In genomic region chr8:34268806-34269520, GRCm38 (mm10) we compare ENCODE assay signal across 13 mouse cellular contexts.
A peak's percentile ranks its signal among the peaks of the same experiment; 100 is the strongest.
DNase-seq lines count a peak whose midpoint lies in the region; ATAC-seq and TF ChIP-seq lines count a peak whose summit lies in the region.
"Had no signal": no experiment of that assay in that cellular context is flagged by ENCODE, and none has a peak within 500 bp of the region (broad histone marks: within the 10 kb centered on the region; RNA-seq: fewer than 3 reads in every experiment).

No protein-coding gene starts in this region.

- no peak for TF ChIP-seq EP300 in liver, postnatal 0 days (IDR thresholded peaks at IDR 0.05; ENCODE audit: low read depth)

- no peaks in the 10 kb centered on the region for H3K36me3 ChIP-seq in liver, postnatal 0 days (replicated peaks; ENCODE audit: insufficient read depth, low read length)
- no peaks in the 10 kb centered on the region for H3K36me3 ChIP-seq in liver, embryonic 11.5 days (ENCODE audit: control insufficient read depth, insufficient read depth, low read length)
- no peaks in the 10 kb centered on the region for H3K36me3 ChIP-seq in small intestine, adult 2 months (ENCODE audit: control insufficient read depth, insufficient read depth, low read length)
- H3K36me3 ChIP-seq: hindbrain, embryonic 15.5 days; limb, embryonic 12.5 days had no signal

- H3K4me2 ChIP-seq in liver, postnatal 0 days (ENCODE audit: low read depth, low read length) = no peak overlapping the region
- H3K4me2 ChIP-seq in liver, embryonic 11.5 days = no peak overlapping the region
- H3K4me2 ChIP-seq: hindbrain, embryonic 15.5 days; limb, embryonic 12.5 days had no signal

- DNase-seq in adrenal gland, adult (ENCODE audit: inconsistent age in 2 of 2, low spot score in 1 of 2) = peak; percentile 51 to 72
- no peak for DNase-seq in adrenal gland, postnatal 4 days (ENCODE audit: low spot score in 2 of 2)
- DNase-seq in liver, postnatal 0 days = no peak
- DNase-seq in liver, embryonic 11.5 days (ENCODE audit: low spot score) = no peak
- DNase-seq in Patski (ENCODE audit: low read depth, low spot score) = no peak
- no peak for DNase-seq in embryo, embryonic 9.5 days (ENCODE audit: extremely low spot score)
- DNase-seq: cerebellum, adult 2 months had no signal

- WGBS in liver, postnatal 0 days (ENCODE audit: insufficient replicate concordance) = 82% methylated on average over 18 of the region's 18 CpGs
- 87% methylated on average over 18 of the region's 18 CpGs for WGBS in liver, embryonic 11.5 days
- 89% methylated on average over 18 of the region's 18 CpGs for WGBS in small intestine, adult 2 months

- no peaks in the 10 kb centered on the region for H3K27me3 ChIP-seq in liver, postnatal 0 days (ENCODE audit: insufficient read depth, low read length)
- no peaks in the 10 kb centered on the region for H3K27me3 ChIP-seq in liver, embryonic 11.5 days (replicated peaks; ENCODE audit: control insufficient read depth, insufficient read depth, low read length)
- H3K27me3 ChIP-seq in Patski = no peaks in the 10 kb centered on the region
- no peaks in the 10 kb centered on the region for H3K27me3 ChIP-seq in small intestine, adult 2 months (ENCODE audit: control insufficient read depth, insufficient read depth, low read length)
- H3K27me3 ChIP-seq: hindbrain, embryonic 15.5 days; limb, embryonic 12.5 days had no signal

- H3K4me1 ChIP-seq in liver, postnatal 0 days (ENCODE audit: insufficient read depth) = no peaks in the 10 kb centered on the region
- no peaks in the 10 kb centered on the region for H3K4me1 ChIP-seq in liver, embryonic 11.5 days (replicated peaks; ENCODE audit: control insufficient read depth, insufficient read depth, low read length)
- no peaks in the 10 kb centered on the region for H3K4me1 ChIP-seq in small intestine, adult 2 months (ENCODE audit: control insufficient read depth, insufficient read depth, insufficient read length, low read length)
- H3K4me1 ChIP-seq: hindbrain, embryonic 15.5 days; limb, embryonic 12.5 days had no signal

- CTCF ChIA-PET in Patski (lab: Charles Lee) = interaction anchor here (1.3 kb wide), 1 partner anchor 39 kb away, joined by 5 read pairs; no protein-coding TSS in a partner anchor

- H3K9ac ChIP-seq in liver, postnatal 0 days (replicated peaks) = no peak overlapping the region
- no peak overlapping the region for H3K9ac ChIP-seq in liver, embryonic 11.5 days (ENCODE audit: low read depth, low read length)
- H3K9ac ChIP-seq: hindbrain, embryonic 15.5 days; limb, embryonic 12.5 days had no signal

- no peaks in the 10 kb centered on the region for H3K9me3 ChIP-seq in liver, postnatal 0 days (ENCODE audit: low read length)
- H3K9me3 ChIP-seq in liver, embryonic 11.5 days (ENCODE audit: control insufficient read depth, low read length) = no peaks in the 10 kb centered on the region
- H3K9me3 ChIP-seq: hindbrain, embryonic 15.5 days; limb, embryonic 12.5 days had no signal

- in situ Hi-C loops in Patski (cut with MboI; ENCODE audit: low pct_unique_long_range_greater_than_20kb) = no loop called here

- no peak for TF ChIP-seq POLR2A in small intestine, adult 2 months (IDR thresholded peaks at IDR 0.05; ENCODE audit: low read depth, low read length)

- POLR2A ChIA-PET in Patski (lab: Charles Lee) = no interaction called here

- no peak overlapping the region for H3K27ac ChIP-seq in liver, postnatal 0 days (ENCODE audit: low read depth)
- no peak overlapping the region for H3K27ac ChIP-seq in liver, embryonic 11.5 days (ENCODE audit: low read depth, low read length)
- no peak overlapping the region for H3K27ac ChIP-seq in small intestine, adult 2 months (ENCODE audit: insufficient read depth, low read depth, low read length)
- H3K27ac ChIP-seq: hindbrain, embryonic 15.5 days; limb, embryonic 12.5 days; macrophage had no signal

- TF ChIP-seq CTCF in liver, postnatal 0 days (IDR thresholded peaks at IDR 0.05; ENCODE audit: low read depth) = peak; percentile 33; the same call in 1 of the 2 replicates
- peak; percentile 43 for TF ChIP-seq CTCF in Patski (IDR thresholded peaks at IDR 0.05)
- TF ChIP-seq CTCF in small intestine, adult 2 months (IDR thresholded peaks at IDR 0.05; ENCODE audit: extremely low read depth, insufficient read length, insufficient replicate concordance, low read depth, low read length) = peak; percentile 40; the same call in 1 of the 2 replicates

- ATAC-seq in liver, postnatal 0 days = no peak
- no peak for ATAC-seq in liver, embryonic 11.5 days (replicated peaks; ENCODE audit: low FRiP score)
- ATAC-seq in Patski = no peak
- ATAC-seq in erythroid progenitor cell, adult 5-6 weeks (replicated peaks; ENCODE audit: low FRiP score, poor library complexity, severe bottlenecking) = no peak
- ATAC-seq: forebrain, embryonic 14.5 days had no signal

- no peak overlapping the region for H3K4me3 ChIP-seq in liver, postnatal 0 days (ENCODE audit: low read depth, low read length)
- H3K4me3 ChIP-seq in liver, embryonic 11.5 days (ENCODE audit: low read depth, low read length) = no peak overlapping the region
- no peak overlapping the region for H3K4me3 ChIP-seq in small intestine, adult 2 months (ENCODE audit: low read depth, low read length)
- H3K4me3 ChIP-seq: hindbrain, embryonic 15.5 days; limb, embryonic 12.5 days had no signal

Comparison
In these comparisons a context has a peak if more than half of its experiments do, and no peak if none do; other contexts are left out.
1. DNase-seq: peak in adrenal gland, adult (2 of 2); none in adrenal gland, postnatal 4 days (0 of 2), liver, postnatal 0 days (single experiment), liver, embryonic 11.5 days (single experiment), Patski (single experiment) and embryo, embryonic 9.5 days (single experiment).
2. Peak in every context shown above with its lines, with median percentiles within 50 percentile points of each other: CTCF ChIP-seq.